Mouse (Mus musculus) layer of hippocampus, adult 18-20 months (tissue): ENCODE measurements around the gene Ndufaf1. TPM values are rescaled to one million over a fixed set of nuclear protein-coding genes. Genes with fewer than 3 reads are reported as not detected.
A peak's percentile ranks its signal among the peaks of the same experiment; 100 is the strongest.

Source experiments
- DNase-seq, 2 experiments: peaks; one replicate each; pipeline ENCODE4 v3.0.0; 2022; ENCODE audit warnings: low spot score in 2 of 2
- total RNA-seq, 2 experiments: library from RNA; stranded (reverse); gene quantifications; 2 replicates each; pipeline ENCODE4 v1.2.3; 2021

The Ndufaf1 gene
- total RNA-seq, 2 experiments from 2014 or later = 30.1 to 35.2 TPM

GRCm38 (mm10) chr2:119618199-119618982 lies 44.2 kb downstream of the Ndufaf1 start, which contains the start of the genes Nusap1 and Oip5:
Gene Nusap1 (plus strand): TSS chr2:119618298.
Gene Oip5 (minus strand): TSS chr2:119618469.
- peak; percentile 88 to 96 for DNase-seq

- no peak for DNase-seq
Measured at GRCm38 (mm10) chr2:119617841-119618198, 44.8 kb downstream of the Ndufaf1 start.

DNA sequence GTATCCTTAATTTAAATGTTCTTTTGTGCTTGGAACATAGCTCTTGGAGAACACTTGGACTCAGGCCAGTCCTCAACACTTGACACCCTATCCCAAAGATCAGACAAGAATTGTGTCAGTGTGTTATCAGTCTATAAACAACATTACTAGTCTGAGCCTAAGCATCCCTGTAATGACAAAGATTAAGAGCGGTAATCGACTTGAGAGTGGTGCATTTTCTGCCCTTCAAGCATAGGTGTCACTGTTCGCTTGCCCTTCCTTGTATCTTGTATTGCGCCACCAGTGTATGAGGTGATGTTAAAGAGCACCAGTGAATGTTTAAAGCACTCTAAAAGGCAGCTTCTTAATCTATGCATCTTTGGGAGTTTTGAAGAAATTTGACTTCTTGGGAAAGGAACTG lies 55.6 kb downstream of the Ndufaf1 start:
- no peak for DNase-seq

Other genes starting within 250 kb of the Ndufaf1 start
- 10 to 100 TPM; 17.8 to 18.9 TPM for gene Ino80, start 185.1 kb downstream of the Ndufaf1 start, total RNA-seq
- under 1 TPM; 0.64 to 0.76 TPM for gene Exd1, start 115.2 kb downstream of the Ndufaf1 start, total RNA-seq
- gene Chp1, start 115.1 kb downstream of the Ndufaf1 start, total RNA-seq = 100 to 1,000 TPM; 154 to 166 TPM
- gene Nusap1, start 44.5 kb downstream of the Ndufaf1 start, total RNA-seq = under 1 TPM; 0.51 to 0.62 TPM
- 1 to 10 TPM in 1 of 2 experiments, under 1 TPM in 1; 0.79 to 1.2 TPM for gene Oip5, start 44.4 kb downstream of the Ndufaf1 start, total RNA-seq
- gene Rtf1, start 12.2 kb upstream of the Ndufaf1 start, total RNA-seq = 10 to 100 TPM; 60.9 to 61.1 TPM
- 100 to 1,000 TPM; 284 to 311 TPM for gene Itpka, start 79.5 kb upstream of the Ndufaf1 start, total RNA-seq
- gene Ltk, start 97.6 kb upstream of the Ndufaf1 start, total RNA-seq = 10 to 100 TPM; 12.5 to 15.8 TPM
- gene Rpap1, start 124.7 kb upstream of the Ndufaf1 start, total RNA-seq = 10 to 100 TPM; 17.7 to 19.2 TPM
- gene Tyro3, start 134.9 kb upstream of the Ndufaf1 start, total RNA-seq = 10 to 100 TPM; 87.5 to 93.6 TPM
- 10 to 100 TPM; 69.2 to 71.2 TPM for gene Mga, start 234.4 kb upstream of the Ndufaf1 start, total RNA-seq